Mouse (Mus musculus) adrenal gland, adult (tissue): ENCODE measurements around the gene Mapk8.

ENCODE experiments used
- DNase-seq, 2 experiments: peaks; one replicate each; pipeline ENCODE4 v3.0.0; 2022 to 2023; ENCODE audit warnings: low spot score in 1 of 2; ENCODE audit not compliant: inconsistent age in 2 of 2

Mapk8 gene

GRCm38 (mm10) chr14:33351019-33351418 lies 95.9 kb downstream of the Mapk8 start:
- no peak for DNase-seq

GRCm38 (mm10) chr14:33348146-33348545 lies 98.8 kb downstream of the Mapk8 start:
- no peak for DNase-seq

- DNase-seq = no peak
These were observed 99.2 kb downstream of the Mapk8 start for GRCm38 (mm10) chr14:33347738-33348137.

- DNase-seq = no peak
These were observed 100.4 kb downstream of the Mapk8 start for GRCm38 (mm10) chr14:33346546-33346945.

- DNase-seq = no peak
These were observed 103.7 kb downstream of the Mapk8 start for GRCm38 (mm10) chr14:33343131-33343725.

GRCm38 (mm10) chr14:33338684-33339083 lies 108.3 kb downstream of the Mapk8 start:
- no peak for DNase-seq

GRCm38 (mm10) chr14:33335733-33336132 lies 111.2 kb downstream of the Mapk8 start:
- no peak for DNase-seq

GRCm38 (mm10) chr14:33334402-33334801 lies 112.6 kb downstream of the Mapk8 start:
- DNase-seq = no peak

GRCm38 (mm10) chr14:33333833-33334232 lies 113.1 kb downstream of the Mapk8 start:
- no peak for DNase-seq

- no peak for DNase-seq
These were observed 115.3 kb downstream of the Mapk8 start for GRCm38 (mm10) chr14:33331627-33332026.

- no peak for DNase-seq
These were observed 116.0 kb downstream of the Mapk8 start for GRCm38 (mm10) chr14:33330986-33331385.

GRCm38 (mm10) chr14:33329297-33329805 lies 117.6 kb downstream of the Mapk8 start:
- DNase-seq = no peak

GRCm38 (mm10) chr14:33328369-33328768 lies 118.6 kb downstream of the Mapk8 start:
- no peak for DNase-seq
